Mouse (Mus musculus) liver, adult 2 months (tissue): Measurements from ENCODE around the gene Sars2. TPM values are rescaled to one million over a fixed set of nuclear protein-coding genes. Genes with fewer than 3 reads are reported as not detected.

ENCODE experiments used
- DNase-seq: peaks from one replicate; pipeline ENCODE4 v3.0.0-alpha.2; 2011; ENCODE audit warnings: low read depth, low spot score; ENCODE audit errors: extremely low read depth
- H3K27ac ChIP-seq: fragments of 200-500 bp; replicated peaks from 2 replicates; pipeline ENCODE4 v1.5.1; 2012; ENCODE audit warnings: low read depth, mild to moderate bottlenecking, control low read depth, inconsistent platforms, low read length; ENCODE audit not compliant: insufficient read depth
- H3K27me3 ChIP-seq: fragments of 200-500 bp; 2 replicates; pipeline ENCODE4 v1.6.1; 2012; ENCODE audit warnings: mild to moderate bottlenecking, moderate library complexity, low read length, inconsistent platforms; ENCODE audit not compliant: control insufficient read depth, insufficient read depth
- H3K36me3 ChIP-seq: fragments of 200-500 bp; 2 replicates; pipeline ENCODE4 v1.6.1; 2012; ENCODE audit warnings: low read length, inconsistent platforms; ENCODE audit not compliant: control insufficient read depth, insufficient read depth
- H3K4me1 ChIP-seq: fragments of 200-500 bp; 2 replicates; pipeline ENCODE4 v1.6.1; 2011; ENCODE audit warnings: low read length; ENCODE audit not compliant: control insufficient read depth, insufficient read depth
- H3K4me3 ChIP-seq: fragments of 200-500 bp; 2 replicates; pipeline ENCODE4 v1.5.1; 2011; ENCODE audit warnings: low read depth, mild to moderate bottlenecking, control low read depth, low read length, moderate library complexity; ENCODE audit not compliant: insufficient read depth
- H3K79me2 ChIP-seq: fragments of 200-500 bp; 2 replicates; pipeline ENCODE4 v1.6.1; 2012; ENCODE audit warnings: inconsistent platforms, mild to moderate bottlenecking, low read length, moderate library complexity; ENCODE audit not compliant: control insufficient read depth, insufficient read depth
- H3K9ac ChIP-seq: fragments of 200-500 bp; 2 replicates; pipeline ENCODE4 v1.6.1; 2012; ENCODE audit warnings: low read depth, mild to moderate bottlenecking, control low read depth, inconsistent platforms, low read length
- CTCF ChIP-seq: fragments of 200-500 bp; IDR thresholded peaks from 2 replicates; pipeline ENCODE4 v1.5.1; 2011; ENCODE audit warnings: low read depth, low read length, control low read depth
- POLR2A ChIP-seq: fragments of 200-500 bp; IDR thresholded peaks from 2 replicates; pipeline ENCODE4 v1.6.1; 2011; ENCODE audit warnings: low read length, control low read depth; ENCODE audit not compliant: insufficient read depth; ENCODE audit errors: extremely low read depth
- WGBS: fragments of 180-500 bp; shearing (Covaris S2); methylation state at CpG from one replicate; pipeline ENCODE4 v1.1.7; 2018; 5-methylcytosine and 5-hydroxymethylcytosine counted together
- polyA plus RNA-seq: library from polyadenylated mRNA; depleted of rRNA; stranded (reverse); fragments of >200 nt; gene quantifications from 2 replicates; pipeline ENCODE4 v1.2.3, GENCODE M21; 2012; rRNA removed
- total RNA-seq: library from RNA; depleted of rRNA; stranded (reverse); fragments of >200 nt; gene quantifications from 2 replicates; pipeline ENCODE4 v1.2.3, GENCODE M21; 2014; rRNA removed

Gene Sars2
- total RNA-seq (4.6 and 6.4 TPM in 2 replicates), polyA plus RNA-seq (21.9 and 25.3 TPM in 2 replicates)

DNA sequence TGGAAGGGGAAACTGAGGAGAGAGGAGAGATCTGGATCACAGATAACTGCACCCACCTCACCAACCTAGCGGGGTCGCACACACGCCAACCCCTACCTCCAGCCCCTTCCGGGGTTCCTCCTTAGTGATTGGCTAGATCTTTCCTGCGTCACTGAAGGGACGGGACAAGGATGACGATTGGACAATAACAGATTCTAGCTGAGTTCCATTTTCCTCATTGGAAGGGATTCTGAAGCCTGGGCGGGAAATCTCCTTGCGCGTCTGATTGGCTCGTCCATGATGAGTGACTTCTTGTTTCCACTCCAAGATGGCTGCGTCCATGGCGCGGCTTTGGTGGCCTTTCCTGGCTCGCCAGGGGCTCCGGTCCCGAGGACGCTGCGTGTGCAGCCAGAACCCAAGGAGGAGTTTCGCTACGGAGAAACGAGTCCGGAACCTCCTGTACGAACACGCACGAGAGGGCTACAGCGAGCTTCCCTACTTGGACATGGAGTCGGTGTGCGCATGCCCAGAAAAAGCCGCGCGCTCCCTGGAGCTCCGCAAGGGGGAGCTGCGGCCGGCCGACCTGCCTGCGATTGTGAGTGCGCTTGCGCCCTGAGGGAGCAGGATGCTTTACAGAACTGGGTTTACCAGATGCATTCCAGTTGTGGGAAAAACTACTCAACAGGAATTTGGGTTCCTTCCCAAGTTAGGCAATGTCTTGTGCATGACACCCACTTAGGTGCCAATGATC, at the start of gene Sars2, which contains the start of gene Mrps12:
Sars2 (plus strand) TSS at position 284 of the 730 bp plus-strand sequence.
Mrps12 (minus strand) TSS at position 112 of the 730 bp plus-strand sequence.
- peaks cover 4% of the 10 kb centered on the region for H3K4me1 ChIP-seq
- H3K27me3 ChIP-seq = no peaks in the 10 kb centered on the region
- peak within 1 kb of the TSS; percentile 82 for H3K4me3 ChIP-seq
- peak within 1 kb of the TSS; percentile 85 for H3K9ac ChIP-seq
- peak within 1 kb of the TSS; percentile 88 for H3K27ac ChIP-seq
- H3K79me2 ChIP-seq = no peaks in the 10 kb centered on the region
- DNase-seq = peak; percentile 96
- under 1% methylated on average over 39 of the region's 39 CpGs for WGBS
- H3K36me3 ChIP-seq = no peaks in the 10 kb centered on the region
- peak; percentile 84 for TF ChIP-seq CTCF
- peak; percentile 62; the same call in 1 of the 2 replicates for TF ChIP-seq POLR2A

- peak within 1 kb of the TSS; percentile 55; the same call in 1 of the 2 replicates for H3K4me3 ChIP-seq
- WGBS = 46% methylated on average over 29 of the region's 30 CpGs
- peaks cover 9% of the 10 kb centered on the region for H3K27me3 ChIP-seq
- no peak for DNase-seq
- peak within 1 kb of the TSS; percentile 45 for H3K9ac ChIP-seq
- no peaks in the 10 kb centered on the region for H3K79me2 ChIP-seq
- TF ChIP-seq CTCF (no peak), POLR2A (no peak)
- no peak within 1 kb of the TSS for H3K27ac ChIP-seq
- no peaks in the 10 kb centered on the region for H3K36me3 ChIP-seq
- no peaks in the 10 kb centered on the region for H3K4me1 ChIP-seq
Observed at GRCm38 (mm10) chr7:28692545-28693320, 49.1 kb upstream of the Sars2 start, which contains the start of gene Fbxo27. TSS of gene Fbxo27 (plus strand) at chr7:28692849.

DNA sequence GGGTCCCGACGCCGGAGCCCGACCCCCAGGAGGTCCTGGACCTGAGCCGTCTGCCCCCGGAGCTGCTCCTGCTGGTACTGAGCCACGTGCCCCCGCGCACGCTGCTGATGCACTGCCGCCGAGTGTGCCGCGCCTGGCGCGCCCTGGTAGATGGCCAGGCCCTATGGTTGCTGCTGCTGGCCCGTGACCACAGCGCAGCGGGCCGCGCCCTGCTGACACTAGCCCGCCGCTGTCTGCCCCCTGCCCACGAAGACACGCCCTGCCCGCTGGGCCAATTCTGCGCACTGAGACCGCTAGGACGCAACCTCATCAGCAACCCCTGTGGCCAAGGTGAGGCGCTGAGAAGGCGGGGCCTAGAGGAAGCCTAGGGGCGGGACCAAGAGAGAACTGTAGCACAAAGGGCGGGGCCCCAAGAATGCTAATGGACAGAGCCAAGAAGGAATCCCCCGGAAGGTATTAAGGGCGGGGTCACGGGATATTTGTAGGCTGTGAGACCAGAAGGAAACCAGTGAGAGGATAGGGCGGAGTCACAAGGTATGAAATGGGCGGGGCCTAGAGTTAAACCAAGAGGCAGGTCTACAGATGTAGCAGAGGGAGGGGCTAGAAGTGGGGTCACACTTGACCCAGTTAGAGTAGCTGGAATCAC, 48.3 kb upstream of the Sars2 start:
- Histone ChIP-seq H3K36me3 (no peaks in the 10 kb centered on the region), H3K4me1 (no peaks in the 10 kb centered on the region), H3K27ac (no peak overlapping the region), H3K4me3 (peak overlapping the region; percentile 55; the same call in 1 of the 2 replicates), H3K27me3 (peaks cover 9% of the 10 kb centered on the region), H3K79me2 (no peaks in the 10 kb centered on the region), H3K9ac (peak overlapping the region; percentile 45)
- TF ChIP-seq POLR2A (no peak), CTCF (no peak)
- WGBS = 2% methylated on average over 38 of the region's 38 CpGs
- DNase-seq = no peak

DNA sequence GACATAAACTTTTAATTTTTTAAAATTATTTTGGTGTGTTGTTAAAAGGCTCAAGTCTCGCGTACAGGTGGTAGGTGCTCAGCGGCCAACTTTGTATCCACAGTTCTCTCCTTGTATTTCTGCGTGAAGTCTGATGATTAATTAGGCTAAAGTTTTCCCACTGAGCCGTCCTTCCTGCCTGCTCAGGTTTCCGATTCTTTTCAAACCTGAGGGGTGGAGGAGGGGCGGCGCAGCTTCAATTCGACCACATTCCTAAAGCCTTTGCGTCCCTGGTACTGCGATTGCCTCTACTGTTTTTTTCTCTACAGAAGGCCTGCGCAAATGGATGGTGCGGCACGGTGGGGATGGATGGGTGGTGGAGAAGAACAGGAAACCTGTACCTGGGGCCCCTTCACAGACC, 47.4 kb upstream of the Sars2 start:
- no peak for TF ChIP-seq CTCF
- TF ChIP-seq POLR2A = no peak
- 17% methylated on average over 14 of the region's 14 CpGs for WGBS

GRCm38 (mm10) chr7:28694966-28695511, 46.8 kb upstream of the Sars2 start:
- TF ChIP-seq CTCF (no peak), POLR2A (no peak)
- no peaks in the 10 kb centered on the region for H3K79me2 ChIP-seq
- no peak for DNase-seq
- no peak overlapping the region for H3K9ac ChIP-seq
- no peaks in the 10 kb centered on the region for H3K4me1 ChIP-seq
- no peak overlapping the region for H3K4me3 ChIP-seq
- 57% methylated on average over 8 of the region's 8 CpGs for WGBS
- no peak overlapping the region for H3K27ac ChIP-seq
- peaks cover 9% of the 10 kb centered on the region for H3K27me3 ChIP-seq
- no peaks in the 10 kb centered on the region for H3K36me3 ChIP-seq

More for the DNA sequence above, 47.4 kb upstream of the Sars2 start:
- H3K36me3 ChIP-seq = no peaks in the 10 kb centered on the region
- no peak overlapping the region for H3K9ac ChIP-seq
- H3K27me3 ChIP-seq = peaks cover 9% of the 10 kb centered on the region
- no peaks in the 10 kb centered on the region for H3K79me2 ChIP-seq
- H3K27ac ChIP-seq = no peak overlapping the region
- H3K4me3 ChIP-seq = no peak overlapping the region
- no peaks in the 10 kb centered on the region for H3K4me1 ChIP-seq
- no peak for DNase-seq
